Mouse (Mus musculus) bone marrow, adult 2 months (tissue): ENCODE results near the gene Nagk.

Source experiments
- CTCF ChIP-seq: fragments of 200-500 bp; IDR thresholded peaks from 2 replicates; pipeline ENCODE4 v1.5.1; 2011; ENCODE audit warnings: low read length, control low read depth; ENCODE audit not compliant: control insufficient read depth, insufficient read depth
- POLR2A ChIP-seq: fragments of 200-500 bp; IDR thresholded peaks from 2 replicates; pipeline ENCODE4 v1.6.1; 2011; ENCODE audit warnings: low read depth, mild to moderate bottlenecking, control low read depth, low read length, borderline replicate concordance; ENCODE audit not compliant: control insufficient read depth

GRCm38 (mm10) chr6:83749286-83749685 lies 45.5 kb upstream of the Nagk start:
- TF ChIP-seq POLR2A (no peak), CTCF (no peak)
